ENCODE assay signal across 17 mouse cellular contexts in genomic region chr2:49942100-49942499, GRCm38 (mm10).
"Had no signal": no experiment of that assay in that cellular context is flagged by ENCODE, and none has a peak within 500 bp of the region (broad histone marks: within the 10 kb centered on the region; RNA-seq: fewer than 3 reads in every experiment).

No protein-coding gene starts in this region.

- H3K4me1 ChIP-seq: midbrain, embryonic 10.5 days; neural tube, embryonic 13.5 days had no signal

- H3K9ac ChIP-seq: limb, embryonic 13.5 days; liver, embryonic 14.5 days; neural tube, embryonic 13.5 days had no signal

- H3K27me3 ChIP-seq: limb, embryonic 13.5 days; neural tube, embryonic 13.5 days had no signal

- DNase-seq: kidney, adult 11 months; kidney, adult 9 months; kidney, postnatal 10 days; layer of hippocampus, adult 9-11 months; layer of hippocampus, postnatal 36 days; left cerebral cortex, postnatal 4 days; lung, adult 2 months; lung, postnatal 10 days; lung, postnatal 4 days; midbrain, embryonic 14.5 days; right cerebral cortex, adult 18-20 months; right cerebral cortex, postnatal 25 days; thymus, postnatal 4 days had no signal

- H3K9me3 ChIP-seq: limb, embryonic 13.5 days; midbrain, embryonic 10.5 days; neural tube, embryonic 13.5 days had no signal

- H3K36me3 ChIP-seq: limb, embryonic 13.5 days; midbrain, embryonic 10.5 days; neural tube, embryonic 13.5 days had no signal

- H3K27ac ChIP-seq: limb, embryonic 13.5 days; liver, embryonic 14.5 days; midbrain, embryonic 10.5 days; neural tube, embryonic 13.5 days had no signal

- H3K4me2 ChIP-seq: limb, embryonic 13.5 days; neural tube, embryonic 13.5 days had no signal

- H3K4me3 ChIP-seq: limb, embryonic 13.5 days; midbrain, embryonic 10.5 days; neural tube, embryonic 13.5 days had no signal
